In the genomic region with DNA sequence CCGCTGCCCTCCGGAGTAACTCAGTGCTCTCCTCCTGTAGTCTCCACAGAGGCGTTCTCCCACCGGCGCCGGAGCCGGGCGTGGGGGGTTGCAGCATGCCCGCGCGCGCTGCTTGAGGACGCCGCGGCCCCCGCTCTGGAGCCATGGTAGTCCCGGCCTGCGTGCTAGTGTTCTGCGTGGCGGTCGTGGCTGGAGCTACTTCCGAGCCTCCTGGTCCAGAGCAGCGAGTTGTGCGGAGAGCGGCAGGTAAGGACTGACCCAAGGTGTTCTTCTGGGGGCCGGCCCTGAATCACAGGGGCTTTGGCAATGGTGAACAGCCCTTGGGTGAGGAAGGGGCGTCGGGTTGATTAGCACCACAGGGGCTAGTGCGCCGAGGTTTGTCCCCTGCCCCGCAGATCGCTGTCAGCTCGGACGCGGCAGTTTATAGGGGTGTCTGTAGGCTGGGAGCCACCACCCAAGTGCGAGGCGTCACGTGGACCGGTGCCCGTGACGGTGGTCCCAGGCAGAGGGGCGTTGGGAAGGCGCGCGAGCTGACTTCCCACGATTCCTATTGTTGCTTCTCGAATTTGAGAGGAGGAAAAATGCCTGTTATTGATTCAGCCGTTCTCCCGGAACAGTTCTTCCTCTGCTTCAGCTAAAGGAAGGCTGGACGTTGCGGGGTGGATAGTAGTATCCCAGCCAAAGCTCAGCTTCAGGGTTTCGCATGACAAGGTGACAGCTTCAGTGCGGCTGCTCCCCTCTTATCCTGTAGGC, we compare ENCODE assay signal across 9 mouse cellular contexts. TPM values are rescaled to one million over a fixed set of nuclear protein-coding genes. Genes with fewer than 3 reads are reported as not detected.
DNase-seq lines count a peak whose midpoint lies in the region; ATAC-seq and TF ChIP-seq lines count a peak whose summit lies in the region.
"Had no signal": no experiment of that assay in that cellular context is flagged by ENCODE, and none has a peak within 500 bp of the region (broad histone marks: within the 10 kb centered on the region; RNA-seq: fewer than 3 reads in every experiment).

No protein-coding gene starts in this region.

- DNase-seq in heart, adult 8-10 months (ENCODE audit: low spot score): no peak
- no peak for DNase-seq in MEL (ENCODE audit: low read depth, low spot score)
- DNase-seq in heart, postnatal 0 days (ENCODE audit: low spot score): no peak
- peak; percentile 94 for DNase-seq in midbrain, embryonic 11.5 days (ENCODE audit: low spot score, missing footprints)
- DNase-seq in gastrocnemius, postnatal 36 days: no peak
- DNase-seq in cerebellum, adult 18-20 months: no peak
- DNase-seq in cerebellum, adult 11 months: no peak

- TF ChIP-seq CTCF in MEL (IDR thresholded peaks at IDR 0.05 in 2 of 3, conservative IDR thresholded peaks at IDR 0.05 in 1 of 3; ENCODE audit: control insufficient read depth in 1 of 3, insufficient read depth in 1 of 3, low read depth in 2 of 3, low read length in 3 of 3, poor library complexity in 1 of 3, severe bottlenecking in 1 of 3): no peak
- TF ChIP-seq CTCF in heart, postnatal 0 days (IDR thresholded peaks at IDR 0.05; ENCODE audit: low read depth): no peak

- no peak for TF ChIP-seq RAD21 in MEL (IDR thresholded peaks at IDR 0.05; ENCODE audit: low read depth, low read length)

- 0 out of 2 replicates have a peak overlapping the region, but pooled peaks have one; percentile 29 for H3K27ac ChIP-seq in heart, embryonic 11.5 days (ENCODE audit: low read depth, low read length)
- no peak overlapping the region for H3K27ac ChIP-seq in MEL (ENCODE audit: control insufficient read depth, low read depth, low read length)
- no peak overlapping the region for H3K27ac ChIP-seq in heart, postnatal 0 days (ENCODE audit: low read depth)
- H3K27ac ChIP-seq in midbrain, embryonic 11.5 days (ENCODE audit: low read depth, low read length): peak overlapping the region; percentile 91

- no peak for TF ChIP-seq POLR2A in MEL (IDR thresholded peaks at IDR 0.05; ENCODE audit: control insufficient read depth in 1 of 2, insufficient read depth in 1 of 2, low read depth in 1 of 2, low read length in 2 of 2, poor library complexity in 1 of 2)

- peaks cover 26% of the 10 kb centered on the region for H3K4me1 ChIP-seq in heart, embryonic 11.5 days (ENCODE audit: control insufficient read depth, insufficient read depth, low read length)
- H3K4me1 ChIP-seq in MEL (ENCODE audit: control insufficient read depth in 1 of 2, insufficient read depth in 2 of 2, low read length in 2 of 2): peaks cover 0 to 30% of the 10 kb centered on the region in 2 experiments; a peak in 3 of 4 replicates
- H3K4me1 ChIP-seq in heart, postnatal 0 days (ENCODE audit: control insufficient read depth, insufficient read depth): peaks cover 9% of the 10 kb centered on the region; the same call in 1 of the 2 replicates
- H3K4me1 ChIP-seq in midbrain, embryonic 11.5 days (ENCODE audit: control insufficient read depth, insufficient read depth, low read length): peaks cover 65% of the 10 kb centered on the region

- no peaks in the 10 kb centered on the region for H3K9me3 ChIP-seq in heart, embryonic 11.5 days (replicated peaks; ENCODE audit: control insufficient read depth, low read length)
- no peaks in the 10 kb centered on the region for H3K9me3 ChIP-seq in MEL (replicated peaks; ENCODE audit: insufficient read depth, low read length)
- no peaks in the 10 kb centered on the region for H3K9me3 ChIP-seq in heart, postnatal 0 days (replicated peaks; ENCODE audit: control insufficient read depth, low read length)
- no peaks in the 10 kb centered on the region for H3K9me3 ChIP-seq in midbrain, embryonic 11.5 days (ENCODE audit: control insufficient read depth, low read length)

- H3K36me3 ChIP-seq in heart, embryonic 11.5 days (ENCODE audit: control insufficient read depth, insufficient read depth, low read length): no peaks in the 10 kb centered on the region
- H3K36me3 ChIP-seq in MEL (ENCODE audit: control insufficient read depth in 1 of 2, insufficient read depth in 2 of 2, low read length in 2 of 2): peaks cover 0 to 2% of the 10 kb centered on the region in 2 experiments; a peak in 1 of 4 replicates
- no peaks in the 10 kb centered on the region for H3K36me3 ChIP-seq in heart, postnatal 0 days (replicated peaks; ENCODE audit: control insufficient read depth, insufficient read depth, low read length)
- no peaks in the 10 kb centered on the region for H3K36me3 ChIP-seq in midbrain, embryonic 11.5 days (ENCODE audit: control insufficient read depth, insufficient read depth, low read length)

- no peak for TF ChIP-seq EP300 in MEL (IDR thresholded peaks at IDR 0.05; ENCODE audit: low read depth in 1 of 2, low read length in 2 of 2)
- TF ChIP-seq EP300 in heart, postnatal 0 days (IDR thresholded peaks at IDR 0.05; ENCODE audit: low read depth): no peak

- peaks cover 24% of the 10 kb centered on the region for H3K27me3 ChIP-seq in heart, embryonic 11.5 days (ENCODE audit: control insufficient read depth, insufficient read depth, low read length)
- H3K27me3 ChIP-seq in MEL (ENCODE audit: control insufficient read depth in 1 of 2, insufficient read depth in 2 of 2, low read length in 2 of 2): no peaks in the 10 kb centered on the region
- peaks cover 55% of the 10 kb centered on the region for H3K27me3 ChIP-seq in heart, postnatal 0 days (ENCODE audit: control insufficient read depth, insufficient read depth, low read length)
- H3K27me3 ChIP-seq in midbrain, embryonic 11.5 days (ENCODE audit: control insufficient read depth, insufficient read depth, low read length): peaks cover 48% of the 10 kb centered on the region
- H3K27me3 ChIP-seq: Patski had no signal

- ATAC-seq in heart, embryonic 11.5 days (replicated peaks; ENCODE audit: insufficient number of reproducible peaks, low FRiP score, low TSS enrichment): no peak
- ATAC-seq in heart, postnatal 0 days (ENCODE audit: insufficient read depth, low read depth): peak; percentile 2; the same call in 1 of the 2 replicates
- no peak; the same call in 1 of the 2 replicates for ATAC-seq in midbrain, embryonic 11.5 days (ENCODE audit: low FRiP score)

- H3K79me2 ChIP-seq in MEL (ENCODE audit: control insufficient read depth, insufficient read depth, low read length, poor library complexity): no peaks in the 10 kb centered on the region; the same call in 1 of the 2 replicates

- H3K4me3 ChIP-seq in heart, embryonic 11.5 days (ENCODE audit: low read depth, low read length): peak overlapping the region; percentile 66
- peak overlapping the region; percentile 59 to 94 for H3K4me3 ChIP-seq in MEL (ENCODE audit: control insufficient read depth in 1 of 2, insufficient read depth in 1 of 2, low read depth in 2 of 2, low read length in 2 of 2)
- H3K4me3 ChIP-seq in heart, postnatal 0 days (ENCODE audit: low read depth, low read length): peak overlapping the region; percentile 80
- peak overlapping the region; percentile 88 for H3K4me3 ChIP-seq in midbrain, embryonic 11.5 days (ENCODE audit: low read depth, low read length)

- intact Hi-C loops in gastrocnemius, postnatal 36 days (cut with DNase I): no loop called here

- H3K4me2 ChIP-seq in heart, embryonic 11.5 days: peak overlapping the region; percentile 98
- H3K4me2 ChIP-seq in heart, postnatal 0 days (ENCODE audit: low read depth, low read length): peak overlapping the region; percentile 96
- peak overlapping the region; percentile 88 for H3K4me2 ChIP-seq in midbrain, embryonic 11.5 days

- peak overlapping the region; percentile 76 for H3K9ac ChIP-seq in heart, embryonic 11.5 days (ENCODE audit: low read depth, low read length)
- peak overlapping the region; percentile 69 for H3K9ac ChIP-seq in MEL (ENCODE audit: control insufficient read depth, low read depth, low read length, poor library complexity, severe bottlenecking)
- peak overlapping the region; percentile 62 for H3K9ac ChIP-seq in heart, postnatal 0 days (replicated peaks; ENCODE audit: low read depth, low read length)
- peak overlapping the region; percentile 97 for H3K9ac ChIP-seq in midbrain, embryonic 11.5 days (ENCODE audit: low read length)

- WGBS in heart, embryonic 11.5 days (ENCODE audit: insufficient replicate concordance): 1% methylated on average over 52 of the region's 53 CpGs
- WGBS in heart, postnatal 0 days: under 1% methylated on average over 52 of the region's 53 CpGs
- under 1% methylated on average over 52 of the region's 53 CpGs for WGBS in midbrain, embryonic 11.5 days

TF ChIP-seq in MEL, 35 proteins besides CTCF, POLR2A, EP300 and RAD21:
- TF ChIP-seq UBTF (IDR thresholded peaks at IDR 0.05; ENCODE audit: borderline replicate concordance, insufficient read depth, low read depth, low read length): no peak
- no peak for TF ChIP-seq ZMIZ1 (IDR thresholded peaks at IDR 0.05; ENCODE audit: low read depth, low read length)
- no peak for TF ChIP-seq ETS1 (IDR thresholded peaks at IDR 0.05; ENCODE audit: low read depth, low read length)
- no peak for TF ChIP-seq MEF2A (IDR thresholded peaks at IDR 0.05; ENCODE audit: extremely low read depth, insufficient replicate concordance, low read depth, low read length, poor library complexity, severe bottlenecking)
- no peak for TF ChIP-seq ZKSCAN1 (IDR thresholded peaks at IDR 0.05; ENCODE audit: low read depth, low read length)
- TF ChIP-seq SIN3A (IDR thresholded peaks at IDR 0.05; ENCODE audit: low read length): no peak
- no peak for TF ChIP-seq E2F4 (IDR thresholded peaks at IDR 0.05; ENCODE audit: borderline replicate concordance, low read depth, low read length)
- TF ChIP-seq GABPA (IDR thresholded peaks at IDR 0.05; ENCODE audit: low read depth, low read length): no peak
- no peak for TF ChIP-seq USF1 (IDR thresholded peaks at IDR 0.05; ENCODE audit: low read depth, low read length)
- TF ChIP-seq KAT2A (conservative IDR thresholded peaks at IDR 0.05; ENCODE audit: low read depth, low read length): no peak
- TF ChIP-seq MXI1 (IDR thresholded peaks at IDR 0.05; ENCODE audit: low read depth, low read length): no peak
- no peak for TF ChIP-seq CHD1 (IDR thresholded peaks at IDR 0.05; ENCODE audit: low read depth, low read length)
- TF ChIP-seq TBP (IDR thresholded peaks at IDR 0.05; ENCODE audit: low read depth, low read length): no peak
- no peak for TF ChIP-seq ELF1 (IDR thresholded peaks at IDR 0.05; ENCODE audit: low read depth, low read length)

RNA-seq across cellular contexts. Expression of a gene that starts 1.0 kb away (rescaled TPM):
- polyA plus RNA-seq in heart, embryonic 11.5 days (2014; fragmentation: Nextera tagmentation; extraction: Ambion mirVana): 4.4 and 4.9 TPM in 2 replicates
- total RNA-seq in heart, adult 8-10 months (2022): 10 to 100 TPM in 2 of 4 experiments, 1 to 10 TPM in 2; 5.7 to 10.7 (median 9.3) TPM
- total RNA-seq in MEL (2012; rRNA removed): 4.8 and 6.0 TPM in 2 replicates
- 10 to 100 TPM in 1 of 2 experiments, not detected in 1; 10.2 TPM for polyA plus RNA-seq in MEL (2012; ENCODE audit: insufficient read depth in 1 of 2, insufficient read length in 2 of 2, low read depth in 1 of 2, low replicate concordance in 2 of 2, missing spikeins in 1 of 2)
- 12.5 and 19.8 TPM in 2 replicates for total RNA-seq in heart, postnatal 0 days (2014; rRNA removed; ENCODE audit: low replicate concordance)
- 1.4 and 2.0 TPM in 2 replicates for polyA plus RNA-seq in heart, postnatal 0 days (2015; fragmentation: Nextera tagmentation; extraction: Ambion mirVana)
- polyA plus RNA-seq in midbrain, embryonic 11.5 days (2014; fragmentation: Nextera tagmentation; extraction: Ambion mirVana): 61.8 and 68.0 TPM in 2 replicates
- total RNA-seq in gastrocnemius, postnatal 36 days (2021): 1 to 10 TPM; 3.1 to 5.0 TPM

Comparison
In these comparisons a context has a peak if more than half of its experiments do, and no peak if none do; other contexts are left out.
1. H3K27ac ChIP-seq: peak in heart, embryonic 11.5 days (single experiment) and midbrain, embryonic 11.5 days (single experiment); none in MEL (single experiment) and heart, postnatal 0 days (single experiment).
2. Peak in every context shown above with its lines, with median percentiles within 50 percentile points of each other: H3K4me2 ChIP-seq, H3K4me3 ChIP-seq and H3K9ac ChIP-seq.